In the genomic region with DNA sequence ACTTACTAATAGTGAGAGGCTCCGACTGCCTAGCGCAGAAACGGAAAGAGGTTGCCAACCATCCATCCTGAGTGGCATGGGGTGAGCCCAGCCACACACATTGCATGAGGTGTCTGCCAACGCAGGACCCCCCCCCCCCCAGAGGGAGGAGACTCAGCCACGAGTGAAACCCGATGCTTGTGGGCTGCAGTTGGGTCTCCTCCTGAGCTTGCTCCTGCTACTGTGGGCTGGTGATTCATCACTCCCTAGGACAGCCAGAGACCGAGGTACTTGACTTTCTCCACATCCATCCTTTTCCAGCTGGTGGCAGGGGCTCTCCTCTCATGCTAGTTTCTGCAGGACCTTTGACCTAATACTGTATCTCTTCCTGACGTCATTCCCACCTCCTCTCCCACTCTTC, we compare ENCODE assay signal across 20 mouse cellular contexts. TPM values are rescaled to one million over a fixed set of nuclear protein-coding genes. Genes with fewer than 3 reads are reported as not detected.
DNase-seq lines count a peak whose midpoint lies in the region; ATAC-seq and TF ChIP-seq lines count a peak whose summit lies in the region.
"Had no signal": no experiment of that assay in that cellular context is flagged by ENCODE, and none has a peak within 500 bp of the region (broad histone marks: within the 10 kb centered on the region; RNA-seq: fewer than 3 reads in every experiment).

No protein-coding gene starts in this region.

- ATAC-seq in frontal cortex, adult (ENCODE audit: low TSS enrichment) = peak; percentile 29; the same call in 1 of the 2 replicates
- no peak for ATAC-seq in heart, embryonic 12.5 days (ENCODE audit: insufficient number of reproducible peaks, low FRiP score)
- ATAC-seq: forebrain, embryonic 13.5 days; midbrain, embryonic 13.5 days had no signal

- peak overlapping the region; percentile 93 for H3K27ac ChIP-seq in left cerebral cortex, adult 2 months
- peak overlapping the region; percentile 45 for H3K27ac ChIP-seq in bone marrow macrophage, adult 2 months (ENCODE audit: insufficient read depth, low read depth, low read length)
- no peak overlapping the region for H3K27ac ChIP-seq in heart, embryonic 12.5 days (ENCODE audit: poor library complexity, severe bottlenecking)
- H3K27ac ChIP-seq: forebrain, embryonic 13.5 days; limb, embryonic 12.5 days; liver, embryonic 15.5 days; macrophage; midbrain, embryonic 13.5 days; neural tube, embryonic 13.5 days had no signal

- peak overlapping the region; percentile 22; the same call in 1 of the 2 replicates for H3K4me3 ChIP-seq in left cerebral cortex, adult 2 months
- no peak overlapping the region; the same call in 1 of the 2 replicates for H3K4me3 ChIP-seq in bone marrow macrophage, adult 2 months (ENCODE audit: insufficient read depth, low read length)
- H3K4me3 ChIP-seq in myocyte = no peak overlapping the region
- H3K4me3 ChIP-seq in heart, embryonic 12.5 days = no peak overlapping the region
- H3K4me3 ChIP-seq: forebrain, embryonic 13.5 days; limb, embryonic 12.5 days; liver, embryonic 15.5 days; midbrain, embryonic 13.5 days; neural tube, embryonic 13.5 days had no signal

- peaks cover 41% of the 10 kb centered on the region for H3K4me1 ChIP-seq in bone marrow macrophage, adult 2 months (ENCODE audit: control insufficient read depth, insufficient read depth, low read length)
- 0 out of 2 replicates have a peak, but pooled peaks cover 6% of the 10 kb centered on the region for H3K4me1 ChIP-seq in heart, embryonic 12.5 days (replicated peaks)
- H3K4me1 ChIP-seq: liver, embryonic 15.5 days had no signal

- TF ChIP-seq CTCF in left cerebral cortex, adult 2 months (IDR thresholded peaks at IDR 0.05) = no peak
- TF ChIP-seq CTCF in bone marrow macrophage, adult 2 months (IDR thresholded peaks at IDR 0.05; ENCODE audit: low read depth, low read length) = no peak

- H3K9me3 ChIP-seq in heart, embryonic 12.5 days (replicated peaks) = no peaks in the 10 kb centered on the region
- H3K9me3 ChIP-seq: forebrain, embryonic 13.5 days; liver, embryonic 15.5 days; midbrain, embryonic 13.5 days; neural tube, embryonic 13.5 days had no signal

- intact Hi-C loops in left cerebral cortex, adult 2 months (cut with DNase I) = loop anchor here (5.0 kb wide), 3 partner anchors 44 to 309 kb away; no protein-coding TSS in a partner anchor

- WGBS in heart, embryonic 12.5 days = 30% methylated on average over 8 of the region's 8 CpGs

- no peak for TF ChIP-seq POLR2A in bone marrow macrophage, adult 2 months (IDR thresholded peaks at IDR 0.05; ENCODE audit: borderline replicate concordance, low read depth, low read length)
- no peak for TF ChIP-seq POLR2A in myocyte (IDR thresholded peaks at IDR 0.05; ENCODE audit: insufficient read length, low read depth)

- DNase-seq in frontal cortex, postnatal 36 days (ENCODE audit: low spot score in 2 of 2) = no peak
- DNase-seq in left cerebral cortex, adult 2 months (ENCODE audit: extremely low spot score in 1 of 2, low spot score in 2 of 2) = no peak
- DNase-seq in left cerebral cortex, adult 11 months (ENCODE audit: low spot score) = no peak
- DNase-seq in cerebellum, adult 8-10 months = no peak
- DNase-seq: cerebellum, adult 11 months; heart, postnatal 4 days; kidney, adult 18-20 months; spleen, adult 18-20 months; thymus, postnatal 36 days had no signal

- no peak overlapping the region for H3K9ac ChIP-seq in heart, embryonic 12.5 days
- H3K9ac ChIP-seq: forebrain, embryonic 13.5 days; limb, embryonic 12.5 days; liver, embryonic 15.5 days; midbrain, embryonic 13.5 days; neural tube, embryonic 13.5 days had no signal

- H3K27me3 ChIP-seq in myocyte (ENCODE audit: control insufficient read depth, insufficient read depth, insufficient read length) = no peaks in the 10 kb centered on the region
- peaks cover 51% of the 10 kb centered on the region for H3K27me3 ChIP-seq in heart, embryonic 12.5 days (replicated peaks)

- peak overlapping the region; percentile 97 for H3K4me2 ChIP-seq in myocyte (ENCODE audit: low read depth)
- no peak overlapping the region for H3K4me2 ChIP-seq in heart, embryonic 12.5 days
- H3K4me2 ChIP-seq: forebrain, embryonic 13.5 days; limb, embryonic 12.5 days; liver, embryonic 15.5 days; midbrain, embryonic 13.5 days; neural tube, embryonic 13.5 days had no signal

- no peak overlapping the region for H3ac ChIP-seq in myocyte (ENCODE audit: control insufficient read depth, insufficient read length)

- no peaks in the 10 kb centered on the region for H3K79me2 ChIP-seq in myocyte (ENCODE audit: control insufficient read depth, insufficient read depth)

- no peaks in the 10 kb centered on the region for H3K36me3 ChIP-seq in myocyte (ENCODE audit: control insufficient read depth, insufficient read depth)
- no peaks in the 10 kb centered on the region for H3K36me3 ChIP-seq in heart, embryonic 12.5 days
- H3K36me3 ChIP-seq: limb, embryonic 12.5 days; liver, embryonic 15.5 days; midbrain, embryonic 13.5 days; neural tube, embryonic 13.5 days had no signal

TF ChIP-seq in myocyte, 11 proteins besides CTCF, POLR2A, EP300 and RAD21:
- TF ChIP-seq SRF (IDR thresholded peaks at IDR 0.05; ENCODE audit: control insufficient read depth, insufficient read length, low read depth) (peak; percentile 28), REST (IDR thresholded peaks at IDR 0.05; ENCODE audit: insufficient read depth, insufficient read length) (no peak), MYOD1 (IDR thresholded peaks at IDR 0.05; ENCODE audit: control insufficient read depth in 1 of 3, insufficient read length in 2 of 3, low read depth in 2 of 3) (peak in 1 of 3 experiments; percentile 47), MYOG (IDR thresholded peaks at IDR 0.05; ENCODE audit: control insufficient read depth in 1 of 3, insufficient read depth in 1 of 3, insufficient read length in 2 of 3, low read depth in 2 of 3) (peak in 1 of 3 experiments; percentile 38), USF1 (IDR thresholded peaks at IDR 0.05; ENCODE audit: low read depth) (no peak), POLR2AphosphoS2 (IDR thresholded peaks at IDR 0.05; ENCODE audit: insufficient read length, low read depth) (no peak)

RNA-seq across cellular contexts. Expression of a gene that starts 5.9 kb away (rescaled TPM):
- 10 to 100 TPM; 24.2 to 25.6 TPM for total RNA-seq in left cerebral cortex, adult 2 months (2021)
- polyA plus RNA-seq in bone marrow macrophage, adult 2 months (2012; ENCODE audit: insufficient read depth, insufficient read length, missing spikeins) = 0.66 and 0.76 TPM in 2 replicates
- 0.50 TPM for polyA plus RNA-seq in myocyte (2012; fragmentation: generic; extraction: Trizol)
- not detected in 2 replicates for polyA plus RNA-seq in heart, embryonic 12.5 days (2016; fragmentation: Nextera tagmentation; extraction: Ambion mirVana)
- total RNA-seq: MEL had no signal
